Mouse (Mus musculus): ENCODE results near the gene Rccd1. TPM values are rescaled to one million over a fixed set of nuclear protein-coding genes. Genes with fewer than 3 reads are reported as not detected.

Gene Rccd1
- polyA plus RNA-seq, 1 experiment from 2014 or later = 3.4 TPM

- Histone ChIP-seq H3K4me2 (replicated peaks; ENCODE audit: low read depth, low read length) (no peak overlapping the region), H3K9ac (replicated peaks; ENCODE audit: low read depth) (no peak overlapping the region), H3K4me1 (ENCODE audit: insufficient read depth, low read depth, low read length) (no peaks in the 10 kb centered on the region), H3K4me3 (ENCODE audit: low read depth, low read length) (no peak overlapping the region), H3K36me3 (ENCODE audit: insufficient read depth, low read length) (0 out of 2 replicates have a peak, but pooled peaks cover 12% of the 10 kb centered on the region), H3K27ac (ENCODE audit: low read length) (no peak overlapping the region), H3K9me3 (ENCODE audit: low read length) (no peaks in the 10 kb centered on the region), H3K27me3 (replicated peaks; ENCODE audit: insufficient read depth, low read length) (no peaks in the 10 kb centered on the region)
- DNase-seq (ENCODE audit: low spot score) (no peak), ATAC-seq (no peak)
- 82% methylated on average over 10 of the region's 10 CpGs for WGBS
- TF ChIP-seq EP300 (IDR thresholded peaks at IDR 0.05) = no peak
- no peak for TF ChIP-seq CTCF (IDR thresholded peaks at IDR 0.05)
Observed at GRCm38 (mm10) chr7:80287736-80288135, 36.5 kb downstream of the Rccd1 start.

GRCm38 (mm10) chr7:80285725-80286124, 38.5 kb downstream of the Rccd1 start:
- WGBS = 94% methylated on average over 6 of the region's 6 CpGs
- no peak for TF ChIP-seq CTCF (IDR thresholded peaks at IDR 0.05)
- no peak for DNase-seq (ENCODE audit: low spot score)
- H3K4me3 ChIP-seq (ENCODE audit: low read depth, low read length) = no peak overlapping the region
- no peak overlapping the region for H3K4me2 ChIP-seq (replicated peaks; ENCODE audit: low read depth, low read length)
- H3K36me3 ChIP-seq (ENCODE audit: insufficient read depth, low read length) = 0 out of 2 replicates have a peak, but pooled peaks cover 12% of the 10 kb centered on the region
- H3K9me3 ChIP-seq (ENCODE audit: low read length) = no peaks in the 10 kb centered on the region
- no peak overlapping the region for H3K9ac ChIP-seq (replicated peaks; ENCODE audit: low read depth)
- H3K27me3 ChIP-seq (replicated peaks; ENCODE audit: insufficient read depth, low read length) = no peaks in the 10 kb centered on the region
- H3K4me1 ChIP-seq (ENCODE audit: insufficient read depth, low read depth, low read length) = no peaks in the 10 kb centered on the region
- no peak overlapping the region for H3K27ac ChIP-seq (ENCODE audit: low read length)
- ATAC-seq = no peak

- no peak overlapping the region for H3K4me3 ChIP-seq (ENCODE audit: low read depth, low read length)
- no peak overlapping the region for H3K9ac ChIP-seq (replicated peaks; ENCODE audit: low read depth)
- no peaks in the 10 kb centered on the region for H3K9me3 ChIP-seq (ENCODE audit: low read length)
- ATAC-seq (peak; percentile 77), DNase-seq (ENCODE audit: low spot score) (peak; percentile 77)
- WGBS = 59% methylated on average over 5 of the region's 5 CpGs
- 0 out of 2 replicates have a peak, but pooled peaks cover 12% of the 10 kb centered on the region for H3K36me3 ChIP-seq (ENCODE audit: insufficient read depth, low read length)
- H3K4me1 ChIP-seq (ENCODE audit: insufficient read depth, low read depth, low read length) = no peaks in the 10 kb centered on the region
- H3K27me3 ChIP-seq (replicated peaks; ENCODE audit: insufficient read depth, low read length) = no peaks in the 10 kb centered on the region
- H3K4me2 ChIP-seq (replicated peaks; ENCODE audit: low read depth, low read length) = no peak overlapping the region
- no peak overlapping the region for H3K27ac ChIP-seq (ENCODE audit: low read length)
- no peak for TF ChIP-seq CTCF (IDR thresholded peaks at IDR 0.05)
- TF ChIP-seq EP300 (IDR thresholded peaks at IDR 0.05) = no peak
Observed at GRCm38 (mm10) chr7:80284391-80284790, 39.9 kb downstream of the Rccd1 start.

DNA sequence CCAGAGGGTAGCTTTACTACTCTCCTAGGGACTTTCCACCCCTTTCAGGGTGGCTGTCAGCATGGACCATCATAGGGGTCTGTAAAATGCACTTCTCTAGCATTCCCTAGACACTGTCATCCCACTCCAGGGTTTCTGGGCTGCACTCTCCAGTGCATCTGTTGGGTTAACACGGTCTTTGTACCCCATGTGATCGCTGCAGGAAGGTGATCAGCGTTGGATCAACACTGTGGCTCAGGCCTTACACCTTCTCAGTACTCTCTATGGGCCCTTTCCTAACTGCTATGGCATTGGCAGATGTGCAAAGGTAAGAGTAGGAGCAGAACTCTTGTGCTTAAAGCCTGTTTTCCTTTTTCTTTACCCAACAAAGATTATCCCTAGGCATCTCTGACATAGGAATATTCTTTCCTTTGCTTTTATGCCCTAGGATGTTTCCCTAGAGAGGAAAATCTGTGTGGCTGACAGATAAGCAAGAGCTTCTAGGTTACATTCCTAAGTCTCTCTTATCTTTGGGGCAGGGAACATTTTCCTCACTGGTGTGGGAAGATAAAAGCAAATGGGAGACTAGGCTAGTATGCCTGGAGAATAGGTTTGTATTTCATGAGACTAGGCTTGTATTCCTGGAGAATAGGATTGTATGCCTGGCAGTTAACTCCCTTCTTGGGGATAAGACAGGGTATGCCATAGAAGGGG, 40.9 kb downstream of the Rccd1 start:
- no peak for TF ChIP-seq EP300 (IDR thresholded peaks at IDR 0.05)
- TF ChIP-seq CTCF (IDR thresholded peaks at IDR 0.05) = no peak
- H3K4me2 ChIP-seq (replicated peaks; ENCODE audit: low read depth, low read length) = no peak overlapping the region
- H3K27me3 ChIP-seq (replicated peaks; ENCODE audit: insufficient read depth, low read length) = no peaks in the 10 kb centered on the region
- H3K9me3 ChIP-seq (ENCODE audit: low read length) = no peaks in the 10 kb centered on the region
- 94% methylated on average over 3 of the region's 3 CpGs for WGBS
- DNase-seq (ENCODE audit: low spot score) (no peak), ATAC-seq (no peak)
- H3K9ac ChIP-seq (replicated peaks; ENCODE audit: low read depth) = no peak overlapping the region
- H3K36me3 ChIP-seq (ENCODE audit: insufficient read depth, low read length) = 0 out of 2 replicates have a peak, but pooled peaks cover 11% of the 10 kb centered on the region
- no peaks in the 10 kb centered on the region for H3K4me1 ChIP-seq (ENCODE audit: insufficient read depth, low read depth, low read length)
- no peak overlapping the region for H3K4me3 ChIP-seq (ENCODE audit: low read depth, low read length)
- no peak overlapping the region for H3K27ac ChIP-seq (ENCODE audit: low read length)

- Histone ChIP-seq H3K4me3 (ENCODE audit: low read depth, low read length) (no peak overlapping the region), H3K27ac (ENCODE audit: low read length) (no peak overlapping the region), H3K4me1 (ENCODE audit: insufficient read depth, low read depth, low read length) (no peaks in the 10 kb centered on the region), H3K9ac (replicated peaks; ENCODE audit: low read depth) (no peak overlapping the region), H3K36me3 (ENCODE audit: insufficient read depth, low read length) (peaks cover 12% of the 10 kb centered on the region; the same call in 1 of the 2 replicates), H3K9me3 (ENCODE audit: low read length) (no peaks in the 10 kb centered on the region), H3K4me2 (replicated peaks; ENCODE audit: low read depth, low read length) (no peak overlapping the region), H3K27me3 (replicated peaks; ENCODE audit: insufficient read depth, low read length) (no peaks in the 10 kb centered on the region)
- WGBS = 83% methylated on average over 3 of the region's 3 CpGs
- no peak for TF ChIP-seq EP300 (IDR thresholded peaks at IDR 0.05)
- TF ChIP-seq CTCF (IDR thresholded peaks at IDR 0.05) = no peak
- ATAC-seq (no peak), DNase-seq (ENCODE audit: low spot score) (no peak)
Observed at GRCm38 (mm10) chr7:80281646-80282045, 42.6 kb downstream of the Rccd1 start.

- H3K4me1 ChIP-seq (ENCODE audit: insufficient read depth, low read depth, low read length) = no peaks in the 10 kb centered on the region
- no peak overlapping the region for H3K9ac ChIP-seq (replicated peaks; ENCODE audit: low read depth)
- no peaks in the 10 kb centered on the region for H3K9me3 ChIP-seq (ENCODE audit: low read length)
- peaks cover 18% of the 10 kb centered on the region; the same call in 1 of the 2 replicates for H3K36me3 ChIP-seq (ENCODE audit: insufficient read depth, low read length)
- H3K27me3 ChIP-seq (replicated peaks; ENCODE audit: insufficient read depth, low read length) = no peaks in the 10 kb centered on the region
- WGBS = 92% methylated on average over 2 of the region's 2 CpGs
- no peak overlapping the region for H3K4me2 ChIP-seq (replicated peaks; ENCODE audit: low read depth, low read length)
- DNase-seq (ENCODE audit: low spot score) (no peak), ATAC-seq (no peak)
- no peak overlapping the region for H3K27ac ChIP-seq (ENCODE audit: low read length)
- TF ChIP-seq CTCF (IDR thresholded peaks at IDR 0.05) (peak; percentile 37), EP300 (IDR thresholded peaks at IDR 0.05) (no peak)
- H3K4me3 ChIP-seq (ENCODE audit: low read depth, low read length) = no peak overlapping the region
Observed at GRCm38 (mm10) chr7:80280998-80281397, 43.3 kb downstream of the Rccd1 start.

Measured in lung, postnatal 0 days (tissue).